Mouse (Mus musculus) forebrain, embryonic 10.5 days (tissue): Measurements from ENCODE around the gene Cttn. TPM values are rescaled to one million over a fixed set of nuclear protein-coding genes. Genes with fewer than 3 reads are reported as not detected.

ENCODE experiments used
- DNase-seq: peaks from one replicate; pipeline ENCODE4 v3.0.0-alpha.2; 2017; ENCODE audit warnings: low spot score; ENCODE audit errors: extremely low spot score
- H3K27ac ChIP-seq: fragments of 300-500 bp; sonication (generic); 2 replicates; pipeline ENCODE4 v1.5.1; 2016; ENCODE audit warnings: mild to moderate bottlenecking
- H3K27me3 ChIP-seq: fragments of 300-500 bp; sonication (generic); 2 replicates; pipeline ENCODE4 v1.6.1; 2016; ENCODE audit warnings: mild to moderate bottlenecking; ENCODE audit not compliant: poor library complexity, severe bottlenecking
- H3K36me3 ChIP-seq: fragments of 300-500 bp; sonication (generic); replicated peaks from 2 replicates; pipeline ENCODE4 v1.6.1; 2016; ENCODE audit warnings: mild to moderate bottlenecking, moderate library complexity
- H3K4me1 ChIP-seq: fragments of 300-500 bp; sonication (generic); 2 replicates; pipeline ENCODE4 v1.6.1; 2016
- H3K4me3 ChIP-seq: fragments of 300-500 bp; sonication (generic); 2 replicates; pipeline ENCODE4 v1.5.1; 2016; ENCODE audit warnings: mild to moderate bottlenecking, moderate library complexity
- H3K9me3 ChIP-seq: fragments of 300-500 bp; sonication (generic); 2 replicates; pipeline ENCODE4 v1.6.1; 2016; ENCODE audit warnings: mild to moderate bottlenecking, moderate library complexity
- WGBS: fragments of 180-500 bp; shearing (Covaris S2); methylation state at CpG from one replicate; pipeline ENCODE4 v1.1.7; 2016; 5-methylcytosine and 5-hydroxymethylcytosine counted together
- polyA plus RNA-seq: library from polyadenylated mRNA; unstranded; fragments of >200 nt; fragmentation: Nextera tagmentation; extraction: Ambion mirVana; gene quantifications from 2 replicates; pipeline ENCODE4 v1.2.1, GENCODE M21; 2016

Gene Cttn
- polyA plus RNA-seq, 1 experiment from 2014 or later, result 192 TPM

GRCm38 (mm10) chr7:144441466-144441865 is 29.3 kb downstream of the Cttn start:
- Histone ChIP-seq H3K4me1 (no peaks in the 10 kb centered on the region), H3K27ac (no peak overlapping the region), H3K9me3 (no peaks in the 10 kb centered on the region), H3K4me3 (no peak overlapping the region), H3K36me3 (peaks cover 100% of the 10 kb centered on the region), H3K27me3 (no peaks in the 10 kb centered on the region)
- DNase-seq, result no peak
- WGBS, result 92% methylated on average over 11 of the region's 11 CpGs

DNA sequence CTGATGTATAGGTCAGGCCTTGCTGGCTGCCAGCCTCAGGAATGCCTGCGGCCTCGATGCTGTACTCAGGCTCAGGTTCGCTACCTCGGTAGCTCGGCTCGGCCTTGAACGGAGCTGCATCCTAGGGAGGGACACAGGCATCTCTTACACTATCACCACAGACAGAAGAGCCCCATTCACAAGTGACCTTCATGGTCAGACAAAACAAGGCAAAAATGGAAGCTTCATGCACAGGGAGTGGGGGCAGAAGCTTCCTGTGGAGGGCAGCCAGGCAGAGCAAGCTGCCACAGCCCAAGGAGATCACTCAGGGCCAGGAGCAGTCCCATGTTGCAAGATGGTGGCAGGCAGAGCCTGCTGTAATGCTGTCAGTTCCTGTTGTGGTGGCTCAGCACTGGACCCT is 32.0 kb downstream of the Cttn start:
- Histone ChIP-seq H3K4me3 (no peak overlapping the region), H3K9me3 (no peaks in the 10 kb centered on the region), H3K27ac (no peak overlapping the region), H3K4me1 (no peaks in the 10 kb centered on the region), H3K27me3 (no peaks in the 10 kb centered on the region), H3K36me3 (peaks cover 85% of the 10 kb centered on the region)
- WGBS, result 97% methylated on average over 7 of the region's 7 CpGs
- no peak for DNase-seq

GRCm38 (mm10) chr7:144432920-144433319 is 37.9 kb downstream of the Cttn start:
- H3K4me1 ChIP-seq, result no peaks in the 10 kb centered on the region
- peaks cover 26% of the 10 kb centered on the region for H3K36me3 ChIP-seq
- no peak overlapping the region for H3K4me3 ChIP-seq
- H3K27ac ChIP-seq, result no peak overlapping the region
- no peaks in the 10 kb centered on the region for H3K27me3 ChIP-seq
- 82% methylated on average over 2 of the region's 2 CpGs for WGBS
- no peak for DNase-seq
- H3K9me3 ChIP-seq, result no peaks in the 10 kb centered on the region

GRCm38 (mm10) chr7:144427460-144427859 is 43.3 kb downstream of the Cttn start:
- Histone ChIP-seq H3K36me3 (no peaks in the 10 kb centered on the region), H3K4me1 (no peaks in the 10 kb centered on the region), H3K27me3 (no peaks in the 10 kb centered on the region), H3K4me3 (no peak overlapping the region), H3K9me3 (no peaks in the 10 kb centered on the region), H3K27ac (no peak overlapping the region)
- WGBS, result 89% methylated on average over 3 of the region's 3 CpGs
- DNase-seq, result no peak

DNA sequence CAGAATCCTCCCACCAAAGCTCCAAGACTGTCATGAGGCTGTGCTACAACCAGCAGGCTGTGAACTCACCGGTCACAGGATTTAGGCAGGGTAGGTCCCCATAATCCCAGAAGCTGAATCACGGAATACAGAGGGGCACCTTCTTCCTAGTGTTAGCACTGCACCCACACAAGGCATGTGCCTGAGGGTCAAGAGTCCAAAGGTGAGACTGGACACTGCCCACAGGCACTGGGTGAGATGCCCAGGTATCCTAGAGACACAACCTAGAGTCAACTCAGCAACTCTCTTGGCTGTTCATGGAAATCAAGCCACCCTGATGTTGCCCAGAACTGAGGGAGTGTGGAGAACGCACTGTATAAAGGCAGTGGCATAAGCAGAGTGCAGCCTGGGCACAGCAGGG is 44.2 kb downstream of the Cttn start:
- no peak overlapping the region for H3K27ac ChIP-seq
- peaks cover under 1% of the 10 kb centered on the region; the same call in 1 of the 2 replicates for H3K4me1 ChIP-seq
- no peak overlapping the region for H3K4me3 ChIP-seq
- WGBS, result 78% methylated on average over 3 of the region's 3 CpGs
- no peaks in the 10 kb centered on the region for H3K36me3 ChIP-seq
- H3K9me3 ChIP-seq, result no peaks in the 10 kb centered on the region
- DNase-seq, result no peak
- no peaks in the 10 kb centered on the region for H3K27me3 ChIP-seq

DNA sequence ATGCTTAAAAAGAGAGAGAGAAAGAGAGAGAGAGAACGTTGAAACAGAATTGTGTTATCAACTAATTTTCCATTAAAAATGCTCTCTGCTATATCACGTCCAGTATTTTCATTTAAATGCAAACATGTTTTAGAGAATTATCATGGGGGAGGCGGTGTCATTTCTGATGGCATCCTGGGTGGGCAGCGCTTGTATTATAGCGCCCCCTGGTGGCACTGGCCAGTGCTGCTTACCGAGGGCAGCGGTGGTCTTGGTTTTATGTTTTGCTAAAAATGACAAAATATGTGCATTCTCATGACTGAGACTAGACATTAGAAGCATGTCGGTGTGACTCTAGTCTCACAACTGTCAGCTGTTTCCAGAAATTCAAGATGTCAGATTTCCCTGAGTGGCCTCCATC is 44.9 kb downstream of the Cttn start:
- no peaks in the 10 kb centered on the region for H3K9me3 ChIP-seq
- H3K36me3 ChIP-seq, result no peaks in the 10 kb centered on the region
- WGBS, result 10% methylated on average over 8 of the region's 8 CpGs
- H3K27me3 ChIP-seq, result no peaks in the 10 kb centered on the region; the same call in 1 of the 2 replicates
- H3K4me1 ChIP-seq, result peaks cover 7% of the 10 kb centered on the region
- no peak overlapping the region for H3K4me3 ChIP-seq
- no peak overlapping the region for H3K27ac ChIP-seq
- DNase-seq, result peak; percentile 63

DNA sequence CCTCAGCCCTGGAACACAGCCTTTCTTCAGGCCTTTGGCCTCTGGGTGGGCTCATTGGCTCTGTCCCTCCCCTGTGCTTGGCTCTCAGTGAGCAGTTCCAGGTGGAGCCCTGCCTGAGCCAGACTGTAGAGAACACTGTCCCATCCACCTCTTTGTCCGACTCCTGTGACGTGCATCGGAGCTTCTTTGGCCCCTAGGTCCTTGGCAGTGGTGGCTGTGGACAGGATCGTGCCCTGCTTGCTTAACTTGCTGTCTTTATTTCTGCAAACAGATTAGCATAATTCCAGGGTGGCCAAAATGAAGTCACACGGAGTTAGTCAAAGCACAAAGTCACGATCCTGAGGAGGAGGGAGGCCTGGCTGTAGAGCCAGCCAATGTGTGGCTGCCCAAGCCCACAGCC is 49.3 kb downstream of the Cttn start:
- H3K4me1 ChIP-seq, result peaks cover 37% of the 10 kb centered on the region
- WGBS, result 69% methylated on average over 6 of the region's 6 CpGs

DNA sequence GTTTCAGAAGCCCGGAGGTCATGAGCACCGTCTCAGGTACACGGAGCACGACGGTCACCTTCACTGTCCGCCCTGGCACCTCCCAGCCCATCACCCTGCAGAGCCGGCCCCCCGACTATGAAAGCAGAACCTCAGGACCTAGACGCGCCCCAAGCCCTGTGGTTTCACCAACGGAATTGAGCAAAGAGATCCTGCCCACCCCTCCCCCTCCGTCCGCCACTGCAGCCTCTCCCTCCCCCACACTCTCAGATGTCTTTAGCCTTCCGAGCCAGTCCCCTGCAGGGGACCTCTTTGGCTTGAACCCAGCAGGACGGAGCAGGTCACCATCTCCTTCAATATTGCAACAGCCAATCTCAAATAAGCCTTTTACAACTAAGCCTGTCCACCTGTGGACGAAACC is 50.3 kb downstream of the Cttn start:
- DNase-seq, result no peak
- H3K27me3 ChIP-seq, result no peaks in the 10 kb centered on the region; the same call in 1 of the 2 replicates
- H3K9me3 ChIP-seq, result no peaks in the 10 kb centered on the region
- WGBS, result 22% methylated on average over 16 of the region's 16 CpGs
- H3K36me3 ChIP-seq, result no peaks in the 10 kb centered on the region
- peaks cover 41% of the 10 kb centered on the region for H3K4me1 ChIP-seq
- 0 out of 2 replicates have a peak overlapping the region, but pooled peaks have one; percentile 0 for H3K4me3 ChIP-seq
- peak overlapping the region; percentile 32; the same call in 1 of the 2 replicates for H3K27ac ChIP-seq

More for the DNA sequence above, 49.3 kb downstream of the Cttn start:
- Histone ChIP-seq H3K27me3 (no peaks in the 10 kb centered on the region; the same call in 1 of the 2 replicates), H3K4me3 (no peak overlapping the region), H3K27ac (peak overlapping the region; percentile 40; the same call in 1 of the 2 replicates), H3K36me3 (no peaks in the 10 kb centered on the region), H3K9me3 (no peaks in the 10 kb centered on the region)
- no peak for DNase-seq

DNA sequence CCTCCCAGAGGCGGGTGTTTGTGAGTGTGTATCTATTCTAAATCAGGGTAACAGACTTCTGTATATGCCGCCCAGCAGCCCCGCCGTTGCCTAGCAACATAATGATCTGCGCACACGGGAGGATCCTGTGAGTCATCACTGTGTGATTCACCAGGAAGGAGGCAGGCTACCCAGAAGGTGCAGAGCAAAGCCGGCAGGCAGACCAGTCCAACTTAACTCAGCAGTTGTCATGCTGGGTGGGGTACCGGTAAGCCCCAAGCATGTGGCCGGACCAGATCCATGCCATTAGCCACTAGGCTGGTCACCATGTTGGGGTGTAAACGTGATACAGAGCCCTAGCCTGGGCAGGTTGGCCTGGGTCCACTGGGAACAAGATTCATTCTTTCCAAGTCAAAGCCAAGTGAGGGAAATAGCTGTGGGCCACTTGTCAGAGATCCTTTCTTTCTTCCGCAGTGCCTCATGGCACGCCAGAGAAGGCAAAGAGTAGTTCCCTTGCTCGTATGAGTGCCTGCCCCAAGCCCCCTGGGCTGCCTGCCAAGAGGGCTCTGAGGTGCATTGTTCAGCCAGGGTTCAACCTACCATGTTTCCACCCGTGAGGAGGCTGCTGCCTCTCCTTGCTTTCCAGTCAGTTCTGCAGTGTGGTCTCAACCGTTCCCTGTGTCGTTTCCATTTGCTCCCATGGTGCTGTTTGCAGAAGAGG is 53.0 kb downstream of the Cttn start:
- WGBS, result 69% methylated on average over 16 of the region's 16 CpGs
- peak; percentile 28 for DNase-seq
- H3K27me3 ChIP-seq, result no peaks in the 10 kb centered on the region; the same call in 1 of the 2 replicates
- H3K27ac ChIP-seq, result peak overlapping the region; percentile 20; the same call in 1 of the 2 replicates
- H3K4me1 ChIP-seq, result peaks cover 45% of the 10 kb centered on the region
- no peaks in the 10 kb centered on the region for H3K36me3 ChIP-seq
- no peak overlapping the region for H3K4me3 ChIP-seq
- no peaks in the 10 kb centered on the region for H3K9me3 ChIP-seq

DNA sequence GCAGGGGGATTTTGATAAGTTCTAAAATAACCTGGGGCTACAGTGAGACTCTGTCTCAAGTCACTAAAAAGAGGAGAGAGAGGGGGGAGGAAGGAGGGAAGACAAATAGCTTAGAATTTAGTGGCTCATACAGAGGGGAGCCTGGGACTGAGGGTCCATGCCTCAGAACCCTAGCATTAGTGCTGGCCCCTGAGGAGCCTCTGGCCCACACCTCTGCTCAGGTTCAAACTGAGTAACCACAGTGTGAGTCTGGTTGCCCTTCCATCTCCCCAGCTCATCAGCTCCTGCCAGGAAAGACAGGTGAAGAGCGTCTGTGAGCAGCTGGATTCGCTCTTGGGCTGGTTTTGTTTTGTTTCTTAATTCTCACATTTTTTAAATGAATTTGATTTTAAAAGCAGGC is 53.6 kb downstream of the Cttn start:
- WGBS, result 80% methylated on average over 2 of the region's 2 CpGs

DNA sequence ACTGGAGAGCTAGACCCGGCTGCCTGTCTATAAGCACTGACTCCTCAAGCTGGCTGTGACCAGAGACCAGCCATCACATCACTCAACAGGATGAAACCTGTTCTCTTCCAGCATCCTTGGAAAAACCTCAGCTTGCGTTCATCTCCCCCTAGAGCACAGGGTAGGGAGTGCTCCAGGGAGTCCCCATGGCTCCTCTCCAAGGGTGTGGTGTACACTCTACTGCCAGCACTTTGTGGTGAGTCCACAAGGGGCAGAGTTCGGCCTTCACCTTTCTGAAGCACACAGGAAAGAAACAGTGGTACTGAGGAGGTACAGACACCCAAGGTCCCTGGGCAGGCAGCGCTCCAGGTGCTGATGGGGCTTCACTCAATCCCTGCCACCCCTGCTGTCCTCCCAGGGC is 55.0 kb downstream of the Cttn start:
- H3K4me3 ChIP-seq, result no peak overlapping the region
- H3K27me3 ChIP-seq, result no peaks in the 10 kb centered on the region; the same call in 1 of the 2 replicates
- no peak for DNase-seq
- no peak overlapping the region for H3K27ac ChIP-seq
- peaks cover 7% of the 10 kb centered on the region; the same call in 1 of the 2 replicates for H3K36me3 ChIP-seq
- WGBS, result 66% methylated on average over 4 of the region's 4 CpGs
- peaks cover 47% of the 10 kb centered on the region for H3K4me1 ChIP-seq
- H3K9me3 ChIP-seq, result no peaks in the 10 kb centered on the region

More for the DNA sequence above, 53.6 kb downstream of the Cttn start:
- no peak overlapping the region; the same call in 1 of the 2 replicates for H3K27ac ChIP-seq
- H3K4me1 ChIP-seq, result peaks cover 51% of the 10 kb centered on the region
- H3K36me3 ChIP-seq, result no peaks in the 10 kb centered on the region
- DNase-seq, result no peak
- no peak overlapping the region for H3K4me3 ChIP-seq
- no peaks in the 10 kb centered on the region; the same call in 1 of the 2 replicates for H3K27me3 ChIP-seq
- H3K9me3 ChIP-seq, result no peaks in the 10 kb centered on the region

DNA sequence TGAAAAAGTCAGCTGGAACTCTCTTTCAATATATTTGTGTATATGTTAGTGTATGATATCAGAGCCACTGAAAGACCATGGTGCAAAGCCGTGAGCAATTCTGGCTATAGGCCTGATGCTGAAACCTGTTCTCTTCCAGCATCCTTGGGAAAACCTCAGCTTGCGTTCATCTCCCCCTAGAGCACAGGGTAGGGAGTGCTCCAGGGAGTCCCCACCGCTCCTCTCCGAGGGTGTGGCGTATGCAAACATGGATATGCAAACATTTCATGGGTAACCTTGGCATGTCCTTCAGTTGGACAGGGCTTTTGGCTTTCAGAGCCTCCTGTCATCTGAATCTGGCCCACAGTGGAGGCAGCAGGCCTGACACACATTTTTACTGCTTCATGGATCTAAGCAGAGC is 56.2 kb downstream of the Cttn start:
- Histone ChIP-seq H3K9me3 (no peaks in the 10 kb centered on the region), H3K4me1 (peaks cover 36% of the 10 kb centered on the region), H3K27me3 (no peaks in the 10 kb centered on the region), H3K27ac (no peak overlapping the region), H3K36me3 (peaks cover 12% of the 10 kb centered on the region; the same call in 1 of the 2 replicates), H3K4me3 (no peak overlapping the region)
- 83% methylated on average over 5 of the region's 5 CpGs for WGBS
- DNase-seq, result no peak
